Comparison of ENCODE assay signal across 10 mouse cellular contexts in the genomic region with DNA sequence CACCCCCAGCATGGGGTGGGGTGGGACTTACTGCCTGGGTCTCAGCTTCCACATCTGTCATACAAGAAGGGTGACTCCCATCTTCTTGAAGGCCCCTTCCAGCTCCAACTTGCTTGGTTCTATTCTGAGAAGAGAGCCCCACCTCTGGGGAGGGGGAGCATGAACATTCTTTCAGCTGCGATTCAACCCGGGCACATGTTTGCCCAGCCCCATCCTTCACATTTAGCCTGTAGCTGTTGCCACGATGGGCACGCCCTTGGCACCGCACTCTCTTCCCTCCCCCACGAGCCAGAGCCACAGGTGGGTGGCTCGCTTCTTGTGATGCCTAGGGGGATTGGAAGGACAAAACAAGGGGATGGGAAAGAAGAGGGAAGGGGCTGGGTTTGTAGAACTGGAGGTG. TPM values are rescaled to one million over a fixed set of nuclear protein-coding genes. Genes with fewer than 3 reads are reported as not detected.
DNase-seq lines count a peak whose midpoint lies in the region; ATAC-seq lines count a peak whose summit lies in the region.
"Had no signal": no experiment of that assay in that cellular context is flagged by ENCODE, and none has a peak within 500 bp of the region (broad histone marks: within the 10 kb centered on the region; RNA-seq: fewer than 3 reads in every experiment).

No protein-coding gene starts in this region.

- H3K4me2 ChIP-seq in heart, embryonic 15.5 days, result peak overlapping the region; percentile 95; the same call in 1 of the 2 replicates
- peak overlapping the region; percentile 86; the same call in 1 of the 2 replicates for H3K4me2 ChIP-seq in neural tube, embryonic 12.5 days (replicated peaks)
- H3K4me2 ChIP-seq in intestine, embryonic 16.5 days (ENCODE audit: low read depth, low read length), result peak overlapping the region; percentile 97; the same call in 1 of the 2 replicates

- no peak for DNase-seq in heart, adult 18-20 months
- DNase-seq in neural tube, embryonic 10.5 days (ENCODE audit: extremely low spot score, low spot score), result no peak
- no peak for DNase-seq in right cerebral cortex, postnatal 36 days (ENCODE audit: low spot score in 2 of 2)
- DNase-seq in urinary bladder, adult 2 months (ENCODE audit: low spot score), result no peak

- 0 out of 2 replicates have a peak overlapping the region, but pooled peaks have one; percentile 56 for H3K4me3 ChIP-seq in heart, embryonic 15.5 days
- no peak overlapping the region for H3K4me3 ChIP-seq in neural tube, embryonic 12.5 days
- no peak overlapping the region for H3K4me3 ChIP-seq in intestine, embryonic 16.5 days (ENCODE audit: low read length)
- H3K4me3 ChIP-seq: erythroblast, embryonic 14.5 days had no signal

- no peak overlapping the region for H3K9ac ChIP-seq in heart, embryonic 15.5 days
- no peak overlapping the region for H3K9ac ChIP-seq in neural tube, embryonic 12.5 days
- no peak overlapping the region for H3K9ac ChIP-seq in intestine, embryonic 16.5 days (ENCODE audit: low read depth, low read length)
- H3K9ac ChIP-seq: liver, embryonic 14.5 days had no signal

- no peaks in the 10 kb centered on the region for H3K9me3 ChIP-seq in heart, embryonic 15.5 days (replicated peaks)
- no peaks in the 10 kb centered on the region for H3K9me3 ChIP-seq in neural tube, embryonic 12.5 days
- no peaks in the 10 kb centered on the region for H3K9me3 ChIP-seq in intestine, embryonic 16.5 days (ENCODE audit: control insufficient read depth, low read length)

- 25% methylated on average over 7 of the region's 7 CpGs for WGBS in heart, embryonic 15.5 days
- WGBS in neural tube, embryonic 12.5 days, result 19% methylated on average over 7 of the region's 7 CpGs
- 34% methylated on average over 7 of the region's 7 CpGs for WGBS in intestine, embryonic 16.5 days

- H3K27ac ChIP-seq in heart, embryonic 15.5 days, result peak overlapping the region; percentile 17; the same call in 1 of the 2 replicates
- no peak overlapping the region for H3K27ac ChIP-seq in neural tube, embryonic 12.5 days
- no peak overlapping the region for H3K27ac ChIP-seq in intestine, embryonic 16.5 days (ENCODE audit: low read length)
- H3K27ac ChIP-seq: liver, embryonic 14.5 days had no signal

- H3K36me3 ChIP-seq in heart, embryonic 15.5 days, result no peaks in the 10 kb centered on the region
- H3K36me3 ChIP-seq in neural tube, embryonic 12.5 days, result no peaks in the 10 kb centered on the region
- H3K36me3 ChIP-seq in intestine, embryonic 16.5 days (ENCODE audit: control insufficient read depth, insufficient read depth, low read length), result no peaks in the 10 kb centered on the region

- peaks cover 4% of the 10 kb centered on the region; the same call in 1 of the 2 replicates for H3K27me3 ChIP-seq in heart, embryonic 15.5 days
- H3K27me3 ChIP-seq in neural tube, embryonic 12.5 days (replicated peaks), result peaks cover 42% of the 10 kb centered on the region
- peaks cover 5% of the 10 kb centered on the region; the same call in 1 of the 2 replicates for H3K27me3 ChIP-seq in intestine, embryonic 16.5 days (replicated peaks; ENCODE audit: control insufficient read depth, insufficient read depth, low read length)

- no peak for ATAC-seq in heart, embryonic 15.5 days (replicated peaks; ENCODE audit: insufficient number of reproducible peaks, insufficient read depth, low FRiP score, low read depth)
- no peak for ATAC-seq in neural tube, embryonic 12.5 days (ENCODE audit: low FRiP score, low read depth)
- no peak for ATAC-seq in intestine, embryonic 16.5 days

- peaks cover 49% of the 10 kb centered on the region for H3K4me1 ChIP-seq in heart, embryonic 15.5 days (replicated peaks)
- peaks cover 50% of the 10 kb centered on the region for H3K4me1 ChIP-seq in neural tube, embryonic 12.5 days
- peaks cover 43% of the 10 kb centered on the region for H3K4me1 ChIP-seq in intestine, embryonic 16.5 days (ENCODE audit: control insufficient read depth, insufficient read depth, low read length)

RNA-seq across cellular contexts. Expression of gene Ephb3, which starts 40.8 kb away (rescaled TPM):
- 12.1 and 15.3 TPM in 2 replicates for polyA plus RNA-seq in heart, embryonic 15.5 days (2015; fragmentation: Nextera tagmentation; extraction: Ambion mirVana)
- total RNA-seq in heart, adult 18-20 months (2021), result 1 to 10 TPM; 6.8 to 8.3 TPM
- 18.8 and 20.4 TPM in 2 replicates for polyA plus RNA-seq in neural tube, embryonic 12.5 days (2016; fragmentation: Nextera tagmentation; extraction: Ambion mirVana)
- polyA plus RNA-seq in intestine, embryonic 16.5 days (2015; fragmentation: Nextera tagmentation; extraction: Ambion mirVana), result 9.1 and 9.3 TPM in 2 replicates
- 21.2 and 21.9 TPM in 2 replicates for polyA plus RNA-seq in urinary bladder, adult 2 months (2012; rRNA removed)
- total RNA-seq: monocyte, adult 5-6 weeks had no signal
- polyA plus RNA-seq: erythroblast, embryonic 14.5 days had no signal
